Mouse (Mus musculus): ENCODE data around the gene Nfatc4.

DNA sequence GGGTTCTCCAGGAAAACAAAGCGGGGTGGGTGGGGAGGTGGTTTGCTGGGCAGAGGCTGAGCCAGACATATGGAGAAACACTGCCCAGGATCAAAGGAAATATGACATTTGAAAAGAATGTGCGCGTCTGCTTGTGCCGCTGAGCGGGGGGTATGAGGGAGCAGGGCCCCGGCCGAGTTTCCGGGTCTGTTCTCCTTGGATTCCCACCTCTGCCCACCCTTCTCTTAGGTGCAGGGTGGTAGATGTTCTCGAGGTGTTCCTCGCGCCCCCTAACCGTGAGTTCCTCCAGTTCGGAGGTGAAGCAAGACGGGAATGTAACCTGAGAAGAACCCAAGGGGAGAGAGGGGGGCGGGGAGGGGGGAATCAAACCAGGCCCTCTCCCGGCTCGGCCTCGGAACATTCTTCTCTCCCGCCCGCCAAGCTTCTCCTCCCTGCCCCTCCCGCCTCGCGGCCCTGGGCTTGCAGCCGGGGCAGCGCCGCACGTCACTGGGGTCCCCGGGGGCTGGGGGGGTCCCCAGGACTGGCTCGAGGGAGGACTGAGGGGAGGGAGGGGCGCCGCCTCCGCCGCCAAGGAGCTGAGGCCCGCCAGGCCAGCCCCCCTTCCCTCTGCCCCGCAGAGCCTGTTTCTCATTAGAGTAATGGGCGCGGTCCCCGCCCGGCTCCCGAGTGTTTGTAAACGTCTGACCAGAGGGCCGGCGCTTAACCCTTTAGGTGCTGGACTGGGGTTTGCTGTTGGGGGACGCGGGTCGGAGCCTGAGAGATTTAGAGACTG, at the start of gene Nfatc4:
- TF ChIP-seq CTCF (IDR thresholded peaks at IDR 0.05; ENCODE audit: low read depth, low read length) = no peak
- no peak for TF ChIP-seq POLR2A (IDR thresholded peaks at IDR 0.05; ENCODE audit: borderline replicate concordance, low read depth, low read length)

Measured in bone marrow macrophage, adult 2 months (primary cell).